16 mouse cellular contexts compared by ENCODE assay signal in the genomic region with DNA sequence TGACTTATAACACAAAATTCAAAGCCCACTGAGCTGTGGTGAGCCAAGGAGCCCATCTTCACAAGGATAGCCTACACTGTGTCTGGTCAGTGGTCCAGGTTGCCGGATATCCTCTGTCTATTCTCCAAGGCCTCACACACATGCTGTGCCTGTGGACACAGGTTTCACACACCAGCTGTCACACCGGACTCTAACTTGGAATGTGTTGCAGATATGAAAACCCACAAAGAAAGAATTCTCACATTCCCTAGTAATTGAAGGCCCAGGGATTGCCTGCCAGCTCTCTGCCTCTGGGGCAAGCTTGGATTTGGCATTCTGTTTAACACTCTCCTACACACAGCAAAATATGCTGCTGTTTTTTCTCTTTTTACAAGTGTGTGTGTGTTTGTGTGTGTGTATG.
DNase-seq lines count a peak whose midpoint lies in the region; ATAC-seq lines count a peak whose summit lies in the region.
"Had no signal": no experiment of that assay in that cellular context is flagged by ENCODE, and none has a peak within 500 bp of the region (broad histone marks: within the 10 kb centered on the region; RNA-seq: fewer than 3 reads in every experiment).

No protein-coding gene starts in this region.

- peak; percentile 31; the same call in 1 of the 2 replicates for ATAC-seq in forebrain, embryonic 16.5 days
- ATAC-seq in forebrain, embryonic 11.5 days (replicated peaks; ENCODE audit: low FRiP score): no peak
- ATAC-seq in limb, embryonic 12.5 days (ENCODE audit: insufficient number of reproducible peaks, insufficient read depth, low FRiP score, low TSS enrichment, low read depth): no peak
- ATAC-seq: intestine, embryonic 15.5 days had no signal

- no peaks in the 10 kb centered on the region for H3K36me3 ChIP-seq in forebrain, embryonic 16.5 days (ENCODE audit: control insufficient read depth, insufficient read depth)
- no peaks in the 10 kb centered on the region for H3K36me3 ChIP-seq in forebrain, embryonic 11.5 days (ENCODE audit: control insufficient read depth, insufficient read depth, low read length)
- H3K36me3 ChIP-seq in limb, embryonic 12.5 days: no peaks in the 10 kb centered on the region
- H3K36me3 ChIP-seq in limb, embryonic 10.5 days: no peaks in the 10 kb centered on the region
- H3K36me3 ChIP-seq: embryonic facial prominence, embryonic 12.5 days; heart, embryonic 15.5 days; hindbrain, embryonic 12.5 days; intestine, embryonic 15.5 days; lung, embryonic 15.5 days; midbrain, embryonic 12.5 days had no signal

- intact Hi-C loops in left cerebral cortex, postnatal 4 days (cut with DNase I): no loop called here

- H3K9ac ChIP-seq in forebrain, embryonic 16.5 days (replicated peaks; ENCODE audit: low read depth, low read length): no peak overlapping the region
- no peak overlapping the region for H3K9ac ChIP-seq in forebrain, embryonic 11.5 days (ENCODE audit: low read length)
- no peak overlapping the region for H3K9ac ChIP-seq in limb, embryonic 12.5 days (replicated peaks)
- H3K9ac ChIP-seq: embryonic facial prominence, embryonic 12.5 days; heart, embryonic 15.5 days; hindbrain, embryonic 12.5 days; intestine, embryonic 15.5 days; lung, embryonic 15.5 days; midbrain, embryonic 12.5 days had no signal

- H3K27me3 ChIP-seq in forebrain, embryonic 16.5 days (replicated peaks; ENCODE audit: control insufficient read depth, insufficient read depth, low read length): no peaks in the 10 kb centered on the region
- H3K27me3 ChIP-seq in forebrain, embryonic 11.5 days (ENCODE audit: control insufficient read depth, insufficient read depth, low read length): no peaks in the 10 kb centered on the region
- H3K27me3 ChIP-seq in limb, embryonic 12.5 days: no peaks in the 10 kb centered on the region
- no peaks in the 10 kb centered on the region for H3K27me3 ChIP-seq in limb, embryonic 10.5 days (ENCODE audit: low read depth, poor library complexity, severe bottlenecking)
- H3K27me3 ChIP-seq: embryonic facial prominence, embryonic 12.5 days; heart, embryonic 15.5 days; hindbrain, embryonic 12.5 days; intestine, embryonic 15.5 days; lung, embryonic 15.5 days; midbrain, embryonic 12.5 days had no signal

- peak overlapping the region; percentile 6; the same call in 1 of the 2 replicates for H3K27ac ChIP-seq in forebrain, embryonic 16.5 days (ENCODE audit: low read length)
- no peak overlapping the region for H3K27ac ChIP-seq in forebrain, embryonic 11.5 days (ENCODE audit: low read depth, low read length)
- H3K27ac ChIP-seq in limb, embryonic 12.5 days: peak overlapping the region; percentile 17; the same call in 1 of the 2 replicates
- H3K27ac ChIP-seq in limb, embryonic 10.5 days: no peak overlapping the region
- H3K27ac ChIP-seq: embryonic facial prominence, embryonic 12.5 days; heart, embryonic 15.5 days; hindbrain, embryonic 12.5 days; intestine, embryonic 15.5 days; lung, embryonic 15.5 days; midbrain, embryonic 12.5 days had no signal

- no peak overlapping the region for H3K4me3 ChIP-seq in forebrain, embryonic 16.5 days (replicated peaks; ENCODE audit: low read length)
- no peak overlapping the region for H3K4me3 ChIP-seq in forebrain, embryonic 11.5 days (ENCODE audit: low read depth, low read length)
- no peak overlapping the region for H3K4me3 ChIP-seq in limb, embryonic 12.5 days (replicated peaks)
- no peak overlapping the region for H3K4me3 ChIP-seq in limb, embryonic 10.5 days
- H3K4me3 ChIP-seq: embryonic facial prominence, embryonic 12.5 days; heart, embryonic 15.5 days; hindbrain, embryonic 12.5 days; intestine, embryonic 15.5 days; lung, embryonic 15.5 days; midbrain, embryonic 12.5 days had no signal

- WGBS in forebrain, embryonic 16.5 days: 49% methylated on average over 2 of the region's 2 CpGs
- WGBS in forebrain, embryonic 11.5 days: 76% methylated on average over 2 of the region's 2 CpGs
- 66% methylated on average over 2 of the region's 2 CpGs for whole genome bisulfite sequencing in limb, embryonic 12.5 days
- 81% methylated on average over 2 of the region's 2 CpGs for WGBS in limb, embryonic 10.5 days

- no peak for DNase-seq in forebrain, embryonic 11.5 days (ENCODE audit: low spot score)
- no peak for DNase-seq in limb, embryonic 10.5 days (ENCODE audit: low spot score)
- peak; percentile 15 for DNase-seq in cerebellum, adult 8-10 months
- DNase-seq in left cerebral cortex, postnatal 4 days: peak; percentile 13
- DNase-seq in testis, postnatal 14 days (ENCODE audit: low spot score): no peak
- DNase-seq: adrenal gland, postnatal 10 days; kidney, postnatal 10 days had no signal

- peaks cover 4% of the 10 kb centered on the region; the same call in 1 of the 2 replicates for H3K4me1 ChIP-seq in forebrain, embryonic 16.5 days (replicated peaks; ENCODE audit: control insufficient read depth, insufficient read depth, low read length)
- no peaks in the 10 kb centered on the region for H3K4me1 ChIP-seq in forebrain, embryonic 11.5 days (replicated peaks; ENCODE audit: control insufficient read depth, insufficient read depth, low read length)
- H3K4me1 ChIP-seq in limb, embryonic 12.5 days (replicated peaks): peaks cover 15% of the 10 kb centered on the region
- peaks cover 3% of the 10 kb centered on the region; the same call in 1 of the 2 replicates for H3K4me1 ChIP-seq in limb, embryonic 10.5 days
- H3K4me1 ChIP-seq: embryonic facial prominence, embryonic 12.5 days; heart, embryonic 15.5 days; hindbrain, embryonic 12.5 days; intestine, embryonic 15.5 days; lung, embryonic 15.5 days; midbrain, embryonic 12.5 days had no signal

- H3K9me3 ChIP-seq in forebrain, embryonic 16.5 days (ENCODE audit: control insufficient read depth, low read length): no peaks in the 10 kb centered on the region
- H3K9me3 ChIP-seq in forebrain, embryonic 11.5 days (ENCODE audit: control insufficient read depth, low read length): no peaks in the 10 kb centered on the region
- H3K9me3 ChIP-seq in limb, embryonic 12.5 days: no peaks in the 10 kb centered on the region
- no peaks in the 10 kb centered on the region for H3K9me3 ChIP-seq in limb, embryonic 10.5 days (replicated peaks)
- H3K9me3 ChIP-seq: embryonic facial prominence, embryonic 12.5 days; heart, embryonic 15.5 days; hindbrain, embryonic 12.5 days; intestine, embryonic 15.5 days; lung, embryonic 15.5 days; midbrain, embryonic 12.5 days had no signal

- H3K4me2 ChIP-seq in forebrain, embryonic 16.5 days (ENCODE audit: low read length): no peak overlapping the region
- H3K4me2 ChIP-seq in forebrain, embryonic 11.5 days (ENCODE audit: low read depth, low read length, severe bottlenecking): no peak overlapping the region
- H3K4me2 ChIP-seq in limb, embryonic 12.5 days: no peak overlapping the region
- H3K4me2 ChIP-seq: embryonic facial prominence, embryonic 12.5 days; heart, embryonic 15.5 days; hindbrain, embryonic 12.5 days; intestine, embryonic 15.5 days; liver, embryonic 11.5 days; lung, embryonic 15.5 days; midbrain, embryonic 12.5 days had no signal

Comparison
In these comparisons a context has a peak if more than half of its experiments do, and no peak if none do; other contexts are left out.
1. H3K27ac ChIP-seq: peak in forebrain, embryonic 16.5 days (single experiment) and limb, embryonic 12.5 days (single experiment); none in forebrain, embryonic 11.5 days (single experiment) and limb, embryonic 10.5 days (single experiment).
2. DNase-seq: peak in cerebellum, adult 8-10 months (single experiment) and left cerebral cortex, postnatal 4 days (single experiment); none in forebrain, embryonic 11.5 days (single experiment), limb, embryonic 10.5 days (single experiment) and testis, postnatal 14 days (single experiment).